Mouse (Mus musculus) hindbrain, postnatal 0 days (tissue): ENCODE data around the gene Neurl4. TPM values are rescaled to one million over a fixed set of nuclear protein-coding genes. Genes with fewer than 3 reads are reported as not detected.
"Not testable (repeated sequence)": the region's sequence is repeated elsewhere in the genome, so short reads cannot be mapped to it uniquely, and the experiment has no call there.

Experiments used
- ATAC-seq: fragments of 200-750 bp; cut with Nextera tagmentation; 2 replicates; pipeline ENCODE4 v1.8.0; 2017; ENCODE audit warnings: mild to moderate bottlenecking, moderate TSS enrichment, moderate library complexity
- DNase-seq: peaks from one replicate; pipeline ENCODE4 v3.0.0-alpha.2; 2015; ENCODE audit warnings: low spot score
- H3K27ac ChIP-seq: fragments of 300-500 bp; sonication (generic); 2 replicates; pipeline ENCODE4 v1.5.1; 2014; ENCODE audit warnings: mild to moderate bottlenecking
- H3K27me3 ChIP-seq: fragments of 300-500 bp; sonication (generic); 2 replicates; pipeline ENCODE4 v1.6.1; 2014; ENCODE audit warnings: low read length, mixed read lengths; ENCODE audit not compliant: insufficient read depth
- H3K36me3 ChIP-seq: fragments of 300-500 bp; sonication (generic); 2 replicates; pipeline ENCODE4 v1.6.1; 2014; ENCODE audit warnings: low read length, mixed read lengths; ENCODE audit not compliant: insufficient read depth
- H3K4me1 ChIP-seq: fragments of 300-500 bp; sonication (generic); 2 replicates; pipeline ENCODE4 v1.6.1; 2014; ENCODE audit warnings: antibody characterized with exemption, low read length, mixed read lengths; ENCODE audit not compliant: insufficient read depth
- H3K4me2 ChIP-seq: fragments of 300-500 bp; sonication (generic); 2 replicates; pipeline ENCODE4 v1.6.1; 2014; ENCODE audit warnings: low read depth, mild to moderate bottlenecking, low read length, moderate library complexity, mixed read lengths
- H3K4me3 ChIP-seq: fragments of 300-500 bp; sonication (generic); 2 replicates; pipeline ENCODE4 v1.5.1; 2014; ENCODE audit warnings: low read length
- H3K9ac ChIP-seq: fragments of 300-500 bp; sonication (generic); replicated peaks from 2 replicates; pipeline ENCODE4 v1.6.1; 2014; ENCODE audit warnings: mild to moderate bottlenecking, low read length, moderate library complexity, mixed read lengths
- H3K9me3 ChIP-seq: fragments of 300-500 bp; sonication (generic); 2 replicates; pipeline ENCODE4 v1.6.1; 2016; ENCODE audit warnings: low read length, mixed read lengths
- CTCF ChIP-seq: IDR thresholded peaks from 2 replicates; pipeline ENCODE4 v1.5.1; 2016; ENCODE audit warnings: antibody characterized with exemption, control low read depth, low read depth
- WGBS: fragments of 180-500 bp; shearing (Covaris S2); extraction: QIAGEN DNeasy Blood & Tissue Kit; methylation state at CpG from one replicate; pipeline ENCODE4 v1.1.7; 2014; 5-methylcytosine and 5-hydroxymethylcytosine counted together
- microRNA-seq, 2 experiments: library from miRNA; unstranded; fragments of <30 nt; microRNA quantifications; one replicate each; pipeline ENCODE4; 2016
- polyA plus RNA-seq: library from polyadenylated mRNA; unstranded; fragments of >200 nt; fragmentation: Nextera tagmentation; extraction: Ambion mirVana; gene quantifications from 2 replicates; pipeline ENCODE4 v1.2.1, GENCODE M21; 2015
- total RNA-seq: library from RNA; depleted of rRNA; stranded (reverse); fragments of >200 nt; gene quantifications from 2 replicates; pipeline ENCODE4 v1.2.3, GENCODE M21; 2014; rRNA removed

Gene Neurl4
- total and polyA plus RNA-seq, 2 experiments from 2014 or later, result 11.9 to 118 TPM

DNA sequence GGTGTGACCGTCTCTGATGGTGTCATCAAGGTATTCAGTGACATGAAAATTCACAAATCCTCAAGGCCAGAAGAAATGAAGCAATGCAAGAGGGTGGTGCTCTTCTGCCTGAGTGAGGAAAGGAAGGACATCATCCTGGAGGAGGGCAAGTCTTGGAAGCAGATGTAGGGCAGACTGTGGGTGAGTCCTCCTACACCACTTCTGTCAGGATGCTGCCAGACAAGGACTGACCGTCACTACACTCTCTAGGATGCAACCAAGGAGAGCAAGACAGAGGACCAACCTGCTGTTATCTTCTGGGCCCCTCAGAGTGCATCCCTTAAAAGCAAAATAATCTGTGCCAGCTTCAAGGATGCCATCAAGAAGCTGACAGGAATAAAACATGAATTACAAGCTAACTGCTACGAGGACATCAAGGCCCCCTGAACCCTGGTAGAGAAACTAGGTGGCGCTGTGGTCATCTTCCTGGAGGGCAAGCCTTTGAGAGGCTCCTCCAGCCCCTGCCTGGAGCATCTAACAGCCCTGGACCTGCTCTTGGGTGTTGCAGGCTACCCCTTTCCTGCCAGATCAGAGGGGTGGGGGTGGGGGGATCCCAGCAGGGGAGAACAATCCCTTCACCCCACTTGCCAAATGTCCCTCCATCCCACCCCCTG is 50.1 kb downstream of the Neurl4 start:
- DNase-seq (no peak), ATAC-seq (no peak)
- Histone ChIP-seq H3K4me2 (no peak overlapping the region), H3K36me3 (no peaks in the 10 kb centered on the region), H3K4me1 (no peaks in the 10 kb centered on the region), H3K9me3 (no peaks in the 10 kb centered on the region), H3K4me3 (no peak overlapping the region), H3K9ac (no peak overlapping the region), H3K27me3 (peaks cover 9% of the 10 kb centered on the region; the same call in 1 of the 2 replicates), H3K27ac (no peak overlapping the region)
- 44% methylated on average over 4 of the region's 4 CpGs for WGBS
- TF ChIP-seq CTCF, result peak; percentile 15; the same call in 1 of the 2 replicates

- no peaks in the 10 kb centered on the region for H3K4me1 ChIP-seq
- H3K27ac ChIP-seq, result no peak overlapping the region
- no peak for ATAC-seq
- H3K4me2 ChIP-seq, result no peak overlapping the region
- TF ChIP-seq CTCF, result peak; percentile 18; the same call in 1 of the 2 replicates
- no peak overlapping the region for H3K4me3 ChIP-seq
- no peaks in the 10 kb centered on the region for H3K36me3 ChIP-seq
- no peak for DNase-seq
- H3K9ac ChIP-seq, result no peak overlapping the region
- WGBS, result 37% methylated on average over 1 of the region's 1 CpGs
- no peaks in the 10 kb centered on the region for H3K9me3 ChIP-seq
- H3K27me3 ChIP-seq, result peaks cover 9% of the 10 kb centered on the region; the same call in 1 of the 2 replicates
These were observed 51.4 kb downstream of the Neurl4 start for GRCm38 (mm10) chr11:69952274-69952673.

GRCm38 (mm10) chr11:69953267-69953915 is 52.5 kb downstream of the Neurl4 start:
- H3K9me3 ChIP-seq, result no peaks in the 10 kb centered on the region
- H3K4me2 ChIP-seq, result no peak overlapping the region
- no peak overlapping the region for H3K9ac ChIP-seq
- ATAC-seq (no peak), DNase-seq (no peak)
- H3K36me3 ChIP-seq, result no peaks in the 10 kb centered on the region
- peaks cover 4% of the 10 kb centered on the region; the same call in 1 of the 2 replicates for H3K27me3 ChIP-seq
- H3K4me1 ChIP-seq, result no peaks in the 10 kb centered on the region
- WGBS, result 66% methylated on average over 11 of the region's 11 CpGs
- H3K27ac ChIP-seq, result no peak overlapping the region
- no peak for TF ChIP-seq CTCF
- H3K4me3 ChIP-seq, result no peak overlapping the region

- H3K36me3 ChIP-seq, H3K4me1 ChIP-seq, H3K4me3 ChIP-seq, H3K4me2 ChIP-seq, H3K9ac ChIP-seq, DNase-seq, H3K27me3 ChIP-seq, H3K27ac ChIP-seq, ATAC-seq, H3K9me3 ChIP-seq: not testable (repeated sequence)
- 74% methylated on average over 4 of the region's 4 CpGs for WGBS
These were observed 54.7 kb downstream of the Neurl4 start for GRCm38 (mm10) chr11:69955618-69956017.

DNA sequence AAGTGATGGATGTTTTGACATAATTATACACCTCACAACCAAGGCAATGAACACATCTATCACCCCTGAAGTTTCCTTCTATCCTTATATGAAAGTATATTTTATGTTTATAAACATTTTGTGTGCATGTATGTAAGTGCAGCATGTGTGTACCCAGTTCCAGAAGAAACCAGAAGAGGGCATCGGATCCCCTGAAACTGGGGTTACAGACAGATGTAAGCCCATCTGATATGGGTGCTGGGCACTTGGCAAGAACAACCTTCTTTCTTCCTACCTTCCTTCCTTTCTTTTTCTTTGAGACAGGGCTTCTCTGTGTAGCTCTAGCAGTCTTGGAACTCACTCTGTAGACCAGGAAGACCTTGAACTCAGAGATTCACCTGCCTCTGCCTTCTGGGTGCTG is 55.3 kb downstream of the Neurl4 start:
- 90% methylated on average over 1 of the region's 1 CpGs for WGBS
- H3K4me3 ChIP-seq, result no peak overlapping the region
- no peak overlapping the region for H3K27ac ChIP-seq
- TF ChIP-seq CTCF, result peak; percentile 7; the same call in 1 of the 2 replicates
- no peak overlapping the region for H3K4me2 ChIP-seq
- H3K9ac ChIP-seq, result no peak overlapping the region
- no peaks in the 10 kb centered on the region for H3K4me1 ChIP-seq
- H3K9me3 ChIP-seq, result no peaks in the 10 kb centered on the region
- no peak for DNase-seq
- no peaks in the 10 kb centered on the region for H3K36me3 ChIP-seq
- no peak for ATAC-seq
- peaks cover 9% of the 10 kb centered on the region; the same call in 1 of the 2 replicates for H3K27me3 ChIP-seq

GRCm38 (mm10) chr11:69960616-69961015 is 59.7 kb downstream of the Neurl4 start:
- Histone ChIP-seq H3K27ac (no peak overlapping the region), H3K4me1 (no peaks in the 10 kb centered on the region), H3K9me3 (no peaks in the 10 kb centered on the region), H3K4me3 (no peak overlapping the region), H3K4me2 (no peak overlapping the region), H3K27me3 (peaks cover 32% of the 10 kb centered on the region), H3K9ac (no peak overlapping the region), H3K36me3 (no peaks in the 10 kb centered on the region)
- DNase-seq, result no peak
- ATAC-seq, result no peak
- 28% methylated on average over 5 of the region's 5 CpGs for WGBS
- peak; percentile 51 for TF ChIP-seq CTCF

GRCm38 (mm10) chr11:69961841-69962240 is 61.0 kb downstream of the Neurl4 start:
- TF ChIP-seq CTCF, result no peak
- H3K36me3 ChIP-seq, result no peaks in the 10 kb centered on the region
- ATAC-seq (no peak), DNase-seq (no peak)
- 51% methylated on average over 5 of the region's 5 CpGs for WGBS
- no peak overlapping the region for H3K4me3 ChIP-seq
- H3K9me3 ChIP-seq, result no peaks in the 10 kb centered on the region
- H3K27me3 ChIP-seq, result peaks cover 41% of the 10 kb centered on the region
- H3K4me1 ChIP-seq, result peaks cover 5% of the 10 kb centered on the region; the same call in 1 of the 2 replicates
- H3K9ac ChIP-seq, result no peak overlapping the region
- H3K4me2 ChIP-seq, result no peak overlapping the region
- no peak overlapping the region for H3K27ac ChIP-seq

Small RNAs within 50 kb of the gene (microRNA-seq; reads per million reads assigned to microRNA genes)
- gene Mir6924, result 0 reads per million in 2 experiments

Other genes starting within 250 kb of the Neurl4 start
Only the 30 nearest of the 40 such genes appear.
- gene Polr2a, start 142.4 kb upstream of the Neurl4 start, total RNA-seq, result 18.3 and 18.8 TPM in 2 replicates
- 9.1 and 10.5 TPM in 2 replicates for gene Polr2a, start 142.4 kb upstream of the Neurl4 start, polyA plus RNA-seq
- gene Slc35g3, start 139.1 kb upstream of the Neurl4 start, total RNA-seq, result 0.72 TPM in 1 of 2 replicates, not detected in the other
- gene Slc35g3, start 139.1 kb upstream of the Neurl4 start, polyA plus RNA-seq, result 0.11 and 0.15 TPM in 2 replicates
- gene Zbtb4, start 135.2 kb upstream of the Neurl4 start, total RNA-seq, result 39.2 and 39.9 TPM in 2 replicates
- gene Zbtb4, start 135.2 kb upstream of the Neurl4 start, polyA plus RNA-seq, result 4.6 and 4.9 TPM in 2 replicates
- gene Chrnb1, start 105.1 kb upstream of the Neurl4 start, total RNA-seq, result 1.5 TPM in 1 of 2 replicates, not detected in the other
- gene Chrnb1, start 105.1 kb upstream of the Neurl4 start, polyA plus RNA-seq, result 0.85 and 1.5 TPM in 2 replicates
- gene Fgf11, start 99.2 kb upstream of the Neurl4 start, total RNA-seq, result 19.1 and 19.2 TPM in 2 replicates
- 3.8 and 4.4 TPM in 2 replicates for gene Fgf11, start 99.2 kb upstream of the Neurl4 start, polyA plus RNA-seq
- gene Tmem102, start 95.4 kb upstream of the Neurl4 start, total RNA-seq, result 0.16 and 0.72 TPM in 2 replicates
- 1.1 and 1.5 TPM in 2 replicates for gene Tmem102, start 95.4 kb upstream of the Neurl4 start, polyA plus RNA-seq
- gene Gm39566, start 85.8 kb upstream of the Neurl4 start, total RNA-seq, result not detected in 2 replicates
- gene Gm39566, start 85.8 kb upstream of the Neurl4 start, polyA plus RNA-seq, result not detected in 2 replicates
- not detected in 2 replicates for gene Spem2, start 82.6 kb upstream of the Neurl4 start, total RNA-seq
- gene Spem2, start 82.6 kb upstream of the Neurl4 start, polyA plus RNA-seq, result not detected in 2 replicates
- gene Spem1, start 78.9 kb upstream of the Neurl4 start, total RNA-seq, result not detected in 2 replicates
- 0.28 and 0.40 TPM in 2 replicates for gene Spem1, start 78.9 kb upstream of the Neurl4 start, polyA plus RNA-seq
- gene Nlgn2, start 63.3 kb upstream of the Neurl4 start, total RNA-seq, result 126 and 130 TPM in 2 replicates
- gene Nlgn2, start 63.3 kb upstream of the Neurl4 start, polyA plus RNA-seq, result 20.8 and 22.3 TPM in 2 replicates
- 119 and 153 TPM in 2 replicates for gene Tmem256, start 62.6 kb upstream of the Neurl4 start, total RNA-seq
- gene Tmem256, start 62.6 kb upstream of the Neurl4 start, polyA plus RNA-seq, result 435 and 439 TPM in 2 replicates
- gene Plscr3, start 54.7 kb upstream of the Neurl4 start, total RNA-seq, result 24.7 and 26.3 TPM in 2 replicates
- 32.2 and 33.4 TPM in 2 replicates for gene Plscr3, start 54.7 kb upstream of the Neurl4 start, polyA plus RNA-seq
- gene Tnk1, start 42.3 kb upstream of the Neurl4 start, total RNA-seq, result not detected in 2 replicates
- gene Tnk1, start 42.3 kb upstream of the Neurl4 start, polyA plus RNA-seq, result 0.15 TPM in 1 of 2 replicates, not detected in the other
- not detected in 2 replicates for gene Tmem95, start 23.1 kb upstream of the Neurl4 start, total RNA-seq
- gene Tmem95, start 23.1 kb upstream of the Neurl4 start, polyA plus RNA-seq, result not detected in 2 replicates
- 1.7 and 2.0 TPM in 2 replicates for gene Kctd11, start 19.7 kb upstream of the Neurl4 start, total RNA-seq
- 1.3 and 1.7 TPM in 2 replicates for gene Kctd11, start 19.7 kb upstream of the Neurl4 start, polyA plus RNA-seq
- 1.5 TPM in 1 of 2 replicates, not detected in the other for gene Acap1, start 5.5 kb upstream of the Neurl4 start, total RNA-seq
- 0.20 and 0.21 TPM in 2 replicates for gene Acap1, start 5.5 kb upstream of the Neurl4 start, polyA plus RNA-seq
- 2.9 and 9.7 TPM in 2 replicates for gene 2810408A11Rik, start 85 bp upstream of the Neurl4 start, total RNA-seq
- 6.5 and 8.1 TPM in 2 replicates for gene 2810408A11Rik, start 85 bp upstream of the Neurl4 start, polyA plus RNA-seq
- 48.1 and 67.6 TPM in 2 replicates for gene Gps2, start 12.8 kb downstream of the Neurl4 start, total RNA-seq
- gene Gps2, start 12.8 kb downstream of the Neurl4 start, polyA plus RNA-seq, result 60.8 and 65.9 TPM in 2 replicates
- gene Eif5a, start 20.9 kb downstream of the Neurl4 start, total RNA-seq, result 491 and 500 TPM in 2 replicates
- 1,157 and 1,160 TPM in 2 replicates for gene Eif5a, start 20.9 kb downstream of the Neurl4 start, polyA plus RNA-seq
- gene Ybx2, start 34.7 kb downstream of the Neurl4 start, total RNA-seq, result 23.9 and 31.1 TPM in 2 replicates
- gene Ybx2, start 34.7 kb downstream of the Neurl4 start, polyA plus RNA-seq, result 3.3 and 5.9 TPM in 2 replicates
- 9.5 and 12.8 TPM in 2 replicates for gene Slc2a4, start 47.1 kb downstream of the Neurl4 start, total RNA-seq
- 6.1 and 6.5 TPM in 2 replicates for gene Slc2a4, start 47.1 kb downstream of the Neurl4 start, polyA plus RNA-seq
- gene Cldn7, start 63.7 kb downstream of the Neurl4 start, total RNA-seq, result not detected in 2 replicates
- gene Cldn7, start 63.7 kb downstream of the Neurl4 start, polyA plus RNA-seq, result 0.18 and 0.19 TPM in 2 replicates
- gene Ctdnep1, start 80.1 kb downstream of the Neurl4 start, total RNA-seq, result 37.7 and 40.9 TPM in 2 replicates
- 24.7 and 25.0 TPM in 2 replicates for gene Ctdnep1, start 80.1 kb downstream of the Neurl4 start, polyA plus RNA-seq
- 137 and 147 TPM in 2 replicates for gene Elp5, start 81.4 kb downstream of the Neurl4 start, total RNA-seq
- 168 and 170 TPM in 2 replicates for gene Elp5, start 81.4 kb downstream of the Neurl4 start, polyA plus RNA-seq
- gene Gabarap, start 90.1 kb downstream of the Neurl4 start, total RNA-seq, result 175 and 209 TPM in 2 replicates
- gene Gabarap, start 90.1 kb downstream of the Neurl4 start, polyA plus RNA-seq, result 548 and 563 TPM in 2 replicates
- 34.3 and 47.9 TPM in 2 replicates for gene Phf23, start 94.7 kb downstream of the Neurl4 start, total RNA-seq
- 44.0 and 46.0 TPM in 2 replicates for gene Phf23, start 94.7 kb downstream of the Neurl4 start, polyA plus RNA-seq
- 20.9 and 37.3 TPM in 2 replicates for gene Dvl2, start 99.5 kb downstream of the Neurl4 start, total RNA-seq
- gene Dvl2, start 99.5 kb downstream of the Neurl4 start, polyA plus RNA-seq, result 18.1 and 19.3 TPM in 2 replicates
- 44.4 and 47.2 TPM in 2 replicates for gene Acadvl, start 114.3 kb downstream of the Neurl4 start, total RNA-seq
- gene Acadvl, start 114.3 kb downstream of the Neurl4 start, polyA plus RNA-seq, result 65.2 and 75.2 TPM in 2 replicates
- gene Dlg4, start 115.9 kb downstream of the Neurl4 start, total RNA-seq, result 209 and 225 TPM in 2 replicates
- 18.8 and 22.4 TPM in 2 replicates for gene Dlg4, start 115.9 kb downstream of the Neurl4 start, polyA plus RNA-seq
- gene Asgr1, start 153.0 kb downstream of the Neurl4 start, total RNA-seq, result 2.3 and 2.8 TPM in 2 replicates
- 3.7 TPM in 2 replicates for gene Asgr1, start 153.0 kb downstream of the Neurl4 start, polyA plus RNA-seq